Mouse (Mus musculus) MN1 (cell line): ENCODE results near the gene Sf3b5.
A peak's percentile ranks its signal among the peaks of the same experiment; 100 is the strongest.
"Not testable (repeated sequence)": the region's sequence is repeated elsewhere in the genome, so short reads cannot be mapped to it uniquely, and the experiment has no call there.

ENCODE experiments used
- DNase-seq: peaks from one replicate; pipeline ENCODE4 v3.0.0-alpha.2; 2016; ENCODE audit warnings: low spot score

Sf3b5 gene

GRCm38 (mm10) chr10:13007876-13008736 lies 3.0 kb downstream of the Sf3b5 start:
- DNase-seq = peak; percentile 99

GRCm38 (mm10) chr10:13008737-13009121 lies 3.6 kb downstream of the Sf3b5 start:
- DNase-seq = no peak

- DNase-seq = no peak
Measured at GRCm38 (mm10) chr10:13014026-13014425, 8.9 kb downstream of the Sf3b5 start.

GRCm38 (mm10) chr10:13016573-13016972 lies 11.4 kb downstream of the Sf3b5 start:
- peak; percentile 90 for DNase-seq

GRCm38 (mm10) chr10:13018510-13018909 lies 13.4 kb downstream of the Sf3b5 start:
- peak; percentile 59 for DNase-seq

- DNase-seq = no peak
Measured at GRCm38 (mm10) chr10:13019026-13019425, 13.9 kb downstream of the Sf3b5 start.

- DNase-seq = no peak
Measured at GRCm38 (mm10) chr10:13022103-13022502, 17.0 kb downstream of the Sf3b5 start.

GRCm38 (mm10) chr10:13023985-13024384 lies 18.8 kb downstream of the Sf3b5 start:
- DNase-seq = not testable (repeated sequence)

GRCm38 (mm10) chr10:13027702-13028101 lies 22.6 kb downstream of the Sf3b5 start:
- no peak for DNase-seq

- no peak for DNase-seq
Measured at GRCm38 (mm10) chr10:13028215-13028614, 23.1 kb downstream of the Sf3b5 start.

- no peak for DNase-seq
Measured at GRCm38 (mm10) chr10:13029416-13029815, 24.3 kb downstream of the Sf3b5 start.

GRCm38 (mm10) chr10:13035270-13035669 lies 30.1 kb downstream of the Sf3b5 start:
- DNase-seq = no peak

- DNase-seq = no peak
Measured at GRCm38 (mm10) chr10:13039637-13040174, 34.6 kb downstream of the Sf3b5 start.

- peak; percentile 42 for DNase-seq
Measured at GRCm38 (mm10) chr10:13044659-13045058, 39.5 kb downstream of the Sf3b5 start.

- DNase-seq = peak; percentile 46
Measured at GRCm38 (mm10) chr10:13047816-13048215, 42.7 kb downstream of the Sf3b5 start.

- DNase-seq = no peak
Measured at GRCm38 (mm10) chr10:13056863-13057381, 51.8 kb downstream of the Sf3b5 start.
